Mouse (Mus musculus) kidney, adult 2 months (tissue): ENCODE measurements at regions not wholly inside any gene's neighbourhood (a gene's known extent, or its start where the extent isn't known, plus 50 kb on each side); places are given as distances from the start of the nearest gene placed in this dataset.

Experiments
- CTCF ChIP-seq: fragments of 200-500 bp; conservative IDR thresholded peaks from 2 replicates; pipeline ENCODE4 v1.5.1; 2011; ENCODE audit warnings: low read depth, mild to moderate bottlenecking, control low read depth, low read length, moderate library complexity, mixed read lengths; ENCODE audit not compliant: insufficient read depth, insufficient read length
- POLR2A ChIP-seq: fragments of 200-500 bp; IDR thresholded peaks from one replicate; pipeline ENCODE4 v1.6.1; 2011; ENCODE audit warnings: low read depth, low read length, control low read depth

- TF ChIP-seq CTCF: no peak
- no peak for TF ChIP-seq POLR2A
These were observed 91.7 kb upstream of the Rxfp2 start for GRCm38 (mm10) chr5:149926786-149927185.
